Mouse (Mus musculus) G1E (cell line): Measurements from ENCODE around the gene Pgk1.

Experiments used
- CTCF ChIP-seq: IDR thresholded peaks from 2 replicates; pipeline ENCODE4 v1.5.1; 2012; ENCODE audit warnings: low read depth, low read length, inconsistent platforms, mixed read lengths
- GATA1 ChIP-seq: IDR thresholded peaks from 2 replicates; pipeline ENCODE4 v1.6.1; 2012; ENCODE audit warnings: borderline replicate concordance, low read length, inconsistent platforms, mixed read lengths
- GATA2 ChIP-seq: IDR thresholded peaks from 2 replicates; pipeline ENCODE4 v1.6.1; 2012; ENCODE audit warnings: low read depth, low read length, inconsistent platforms, borderline replicate concordance
- POLR2AphosphoS5 ChIP-seq: IDR thresholded peaks from 2 replicates; pipeline ENCODE4 v1.6.1; 2012; ENCODE audit warnings: low read depth, low read length, inconsistent platforms; ENCODE audit not compliant: insufficient replicate concordance
- TAL1 ChIP-seq: conservative IDR thresholded peaks from 2 replicates; pipeline ENCODE4 v1.6.1; 2012; ENCODE audit warnings: low read depth, low read length, inconsistent platforms, mixed read lengths

- TF ChIP-seq CTCF = no peak
- no peak for TF ChIP-seq GATA1
- no peak for TF ChIP-seq POLR2AphosphoS5
- TF ChIP-seq TAL1 = no peak
- TF ChIP-seq GATA2 = no peak
These were observed 10.4 kb downstream of the Pgk1 start for GRCm38 (mm10) chrX:106197308-106197707.
